Mouse (Mus musculus) testis, adult 2 months (tissue): Measurements from ENCODE around the gene Rps27.

Source experiments
- CTCF ChIP-seq: fragments of 200-500 bp; IDR thresholded peaks from 2 replicates; pipeline ENCODE4 v1.5.1; 2012; ENCODE audit warnings: low read depth, mild to moderate bottlenecking, inconsistent platforms, low read length, moderate library complexity; ENCODE audit not compliant: control insufficient read depth, insufficient read depth, insufficient replicate concordance
- POLR2A ChIP-seq: fragments of 200-500 bp; IDR thresholded peaks from 2 replicates; pipeline ENCODE4 v1.6.1; 2012; ENCODE audit warnings: low read depth, mild to moderate bottlenecking, inconsistent platforms, low read length, moderate library complexity; ENCODE audit not compliant: control insufficient read depth

- no peak for TF ChIP-seq CTCF
- TF ChIP-seq POLR2A: no peak
Observed at GRCm38 (mm10) chr3:90213956-90214684, 669 bp upstream of the Rps27 start.
